Comparison of ENCODE assay signal across 20 mouse cellular contexts in genomic region chr13:51814646-51815045, GRCm38 (mm10). TPM values are rescaled to one million over a fixed set of nuclear protein-coding genes. Genes with fewer than 3 reads are reported as not detected.
DNase-seq lines count a peak whose midpoint lies in the region; ATAC-seq and TF ChIP-seq lines count a peak whose summit lies in the region.
"Had no signal": no experiment of that assay in that cellular context is flagged by ENCODE, and none has a peak within 500 bp of the region (broad histone marks: within the 10 kb centered on the region; RNA-seq: fewer than 3 reads in every experiment).

No protein-coding gene starts in this region.

- H3K36me3 ChIP-seq in forebrain, embryonic 13.5 days (ENCODE audit: poor library complexity, severe bottlenecking), result no peaks in the 10 kb centered on the region
- H3K36me3 ChIP-seq in forebrain, embryonic 16.5 days (ENCODE audit: control insufficient read depth, insufficient read depth), result no peaks in the 10 kb centered on the region
- H3K36me3 ChIP-seq in neural tube, embryonic 13.5 days, result no peaks in the 10 kb centered on the region
- no peaks in the 10 kb centered on the region for H3K36me3 ChIP-seq in neural tube, embryonic 15.5 days
- H3K36me3 ChIP-seq in hindbrain, postnatal 0 days (ENCODE audit: insufficient read depth, low read length), result no peaks in the 10 kb centered on the region
- H3K36me3 ChIP-seq: embryonic facial prominence, embryonic 10.5 days; G1E; heart, embryonic 10.5 days; hindbrain, embryonic 12.5 days; intestine, embryonic 15.5 days had no signal

- H3K4me2 ChIP-seq in forebrain, embryonic 13.5 days, result no peak overlapping the region
- no peak overlapping the region for H3K4me2 ChIP-seq in forebrain, embryonic 16.5 days (ENCODE audit: low read length)
- no peak overlapping the region for H3K4me2 ChIP-seq in neural tube, embryonic 13.5 days
- no peak overlapping the region for H3K4me2 ChIP-seq in neural tube, embryonic 15.5 days
- H3K4me2 ChIP-seq in hindbrain, postnatal 0 days (ENCODE audit: low read depth, low read length), result no peak overlapping the region
- H3K4me2 ChIP-seq: hindbrain, embryonic 12.5 days; intestine, embryonic 15.5 days had no signal

- intact Hi-C loops in left cerebral cortex, postnatal 4 days (cut with DNase I), result no loop called here

- TF ChIP-seq CTCF in hindbrain, postnatal 0 days (IDR thresholded peaks at IDR 0.05; ENCODE audit: low read depth), result no peak

- no peaks in the 10 kb centered on the region for H3K9me3 ChIP-seq in forebrain, embryonic 13.5 days (replicated peaks)
- H3K9me3 ChIP-seq in forebrain, embryonic 16.5 days (ENCODE audit: control insufficient read depth, low read length), result no peaks in the 10 kb centered on the region
- no peaks in the 10 kb centered on the region for H3K9me3 ChIP-seq in neural tube, embryonic 13.5 days
- no peaks in the 10 kb centered on the region for H3K9me3 ChIP-seq in neural tube, embryonic 15.5 days (replicated peaks)
- no peaks in the 10 kb centered on the region for H3K9me3 ChIP-seq in hindbrain, postnatal 0 days (ENCODE audit: low read length)
- H3K9me3 ChIP-seq: embryonic facial prominence, embryonic 10.5 days; G1E; heart, embryonic 10.5 days; hindbrain, embryonic 12.5 days; intestine, embryonic 15.5 days had no signal

- H3K4me3 ChIP-seq in forebrain, embryonic 13.5 days, result no peak overlapping the region
- no peak overlapping the region for H3K4me3 ChIP-seq in forebrain, embryonic 16.5 days (replicated peaks; ENCODE audit: low read length)
- no peak overlapping the region for H3K4me3 ChIP-seq in neural tube, embryonic 13.5 days
- no peak overlapping the region for H3K4me3 ChIP-seq in neural tube, embryonic 15.5 days (replicated peaks)
- no peak overlapping the region for H3K4me3 ChIP-seq in hindbrain, postnatal 0 days (ENCODE audit: low read length)
- H3K4me3 ChIP-seq: embryonic facial prominence, embryonic 10.5 days; heart, embryonic 10.5 days; hindbrain, embryonic 12.5 days; intestine, embryonic 15.5 days had no signal

- H3K9ac ChIP-seq in forebrain, embryonic 13.5 days, result no peak overlapping the region
- H3K9ac ChIP-seq in forebrain, embryonic 16.5 days (replicated peaks; ENCODE audit: low read depth, low read length), result no peak overlapping the region
- H3K9ac ChIP-seq in neural tube, embryonic 13.5 days, result no peak overlapping the region
- no peak overlapping the region for H3K9ac ChIP-seq in neural tube, embryonic 15.5 days (replicated peaks)
- H3K9ac ChIP-seq in hindbrain, postnatal 0 days (replicated peaks; ENCODE audit: low read length), result no peak overlapping the region
- H3K9ac ChIP-seq: hindbrain, embryonic 12.5 days; intestine, embryonic 15.5 days had no signal

- no peaks in the 10 kb centered on the region for H3K27me3 ChIP-seq in forebrain, embryonic 13.5 days
- no peaks in the 10 kb centered on the region for H3K27me3 ChIP-seq in forebrain, embryonic 16.5 days (replicated peaks; ENCODE audit: control insufficient read depth, insufficient read depth, low read length)
- H3K27me3 ChIP-seq in neural tube, embryonic 13.5 days, result no peaks in the 10 kb centered on the region
- no peaks in the 10 kb centered on the region for H3K27me3 ChIP-seq in neural tube, embryonic 15.5 days (replicated peaks)
- H3K27me3 ChIP-seq in hindbrain, postnatal 0 days (ENCODE audit: insufficient read depth, low read length), result no peaks in the 10 kb centered on the region
- H3K27me3 ChIP-seq: hindbrain, embryonic 12.5 days; intestine, embryonic 15.5 days had no signal

- H3K4me1 ChIP-seq in forebrain, embryonic 13.5 days, result peaks cover 31% of the 10 kb centered on the region
- peaks cover 19% of the 10 kb centered on the region for H3K4me1 ChIP-seq in forebrain, embryonic 16.5 days (replicated peaks; ENCODE audit: control insufficient read depth, insufficient read depth, low read length)
- H3K4me1 ChIP-seq in neural tube, embryonic 13.5 days (replicated peaks), result peaks cover 33% of the 10 kb centered on the region
- peaks cover 20% of the 10 kb centered on the region for H3K4me1 ChIP-seq in neural tube, embryonic 15.5 days
- H3K4me1 ChIP-seq in hindbrain, postnatal 0 days (ENCODE audit: insufficient read depth, low read length), result peaks cover 8% of the 10 kb centered on the region

- no peak for ATAC-seq in forebrain, embryonic 13.5 days
- no peak for ATAC-seq in forebrain, embryonic 16.5 days
- ATAC-seq in neural tube, embryonic 13.5 days (ENCODE audit: low read depth), result no peak
- no peak for ATAC-seq in neural tube, embryonic 15.5 days (ENCODE audit: low FRiP score)
- no peak for ATAC-seq in hindbrain, postnatal 0 days

- H3K27ac ChIP-seq in forebrain, embryonic 13.5 days, result 0 out of 2 replicates have a peak overlapping the region, but pooled peaks have one; percentile 22
- H3K27ac ChIP-seq in forebrain, embryonic 16.5 days (ENCODE audit: low read length), result no peak overlapping the region
- H3K27ac ChIP-seq in neural tube, embryonic 13.5 days (replicated peaks), result 0 out of 2 replicates have a peak overlapping the region, but pooled peaks have one; percentile 18
- no peak overlapping the region for H3K27ac ChIP-seq in neural tube, embryonic 15.5 days (replicated peaks)
- no peak overlapping the region for H3K27ac ChIP-seq in hindbrain, postnatal 0 days
- H3K27ac ChIP-seq: embryonic facial prominence, embryonic 10.5 days; heart, embryonic 10.5 days; hindbrain, embryonic 12.5 days; intestine, embryonic 15.5 days had no signal

- DNase-seq in MN1 (ENCODE audit: low spot score), result peak; percentile 50
- DNase-seq in naive thymus-derived CD4-positive, alpha-beta T cell, adult 2 months (ENCODE audit: low read depth), result peak; percentile 64
- DNase-seq in left cerebral cortex, postnatal 4 days, result no peak
- no peak for DNase-seq in hindbrain, postnatal 0 days (ENCODE audit: low spot score)
- DNase-seq: adrenal gland, postnatal 14 days; cerebellum, adult 18-20 months; gastrocnemius, postnatal 10 days; heart, adult 18-20 months; heart, postnatal 10 days; heart, postnatal 4 days; kidney, adult 18-20 months had no signal

- WGBS in forebrain, embryonic 13.5 days, result 94% methylated on average over 6 of the region's 6 CpGs
- 91% methylated on average over 6 of the region's 6 CpGs for WGBS in forebrain, embryonic 16.5 days
- WGBS in neural tube, embryonic 13.5 days, result 88% methylated on average over 6 of the region's 6 CpGs
- WGBS in neural tube, embryonic 15.5 days, result 92% methylated on average over 6 of the region's 6 CpGs
- WGBS in hindbrain, postnatal 0 days, result 90% methylated on average over 6 of the region's 6 CpGs

RNA-seq across cellular contexts. Expression of gene Sema4d, which starts 21.1 kb away (rescaled TPM):
- polyA plus RNA-seq in forebrain, embryonic 13.5 days (2015; fragmentation: Nextera tagmentation; extraction: Ambion mirVana), result 10.8 TPM in 2 replicates
- polyA plus RNA-seq in forebrain, embryonic 16.5 days (2015; fragmentation: Nextera tagmentation; extraction: Ambion mirVana), result 20.8 and 24.6 TPM in 2 replicates
- polyA plus RNA-seq in neural tube, embryonic 13.5 days (2015; fragmentation: Nextera tagmentation; extraction: Ambion mirVana), result 14.3 TPM in 2 replicates
- polyA plus RNA-seq in neural tube, embryonic 15.5 days (2015; fragmentation: Nextera tagmentation; extraction: Ambion mirVana), result 15.2 and 17.9 TPM in 2 replicates
- total RNA-seq in left cerebral cortex, postnatal 4 days (2021), result 10 to 100 TPM; 53.9 to 62.5 TPM
- 19.7 and 33.1 TPM in 2 replicates for total RNA-seq in hindbrain, postnatal 0 days (2014; rRNA removed)
- 13.7 and 15.0 TPM in 2 replicates for polyA plus RNA-seq in hindbrain, postnatal 0 days (2015; fragmentation: Nextera tagmentation; extraction: Ambion mirVana)

RNA-seq across cellular contexts. Expression of gene Gadd45g, which starts 31.8 kb away (rescaled TPM):
- polyA plus RNA-seq in forebrain, embryonic 13.5 days (2015; fragmentation: Nextera tagmentation; extraction: Ambion mirVana), result 235 and 252 TPM in 2 replicates
- 119 and 122 TPM in 2 replicates for polyA plus RNA-seq in forebrain, embryonic 16.5 days (2015; fragmentation: Nextera tagmentation; extraction: Ambion mirVana)
- polyA plus RNA-seq in neural tube, embryonic 13.5 days (2015; fragmentation: Nextera tagmentation; extraction: Ambion mirVana), result 96.7 and 118 TPM in 2 replicates
- polyA plus RNA-seq in neural tube, embryonic 15.5 days (2015; fragmentation: Nextera tagmentation; extraction: Ambion mirVana), result 32.1 and 35.4 TPM in 2 replicates
- total RNA-seq in left cerebral cortex, postnatal 4 days (2021), result 10 to 100 TPM in 1 of 2 experiments, 1 to 10 TPM in 1; 8.6 to 11.0 TPM
- total RNA-seq in hindbrain, postnatal 0 days (2014; rRNA removed), result 18.3 and 19.0 TPM in 2 replicates
- polyA plus RNA-seq in hindbrain, postnatal 0 days (2015; fragmentation: Nextera tagmentation; extraction: Ambion mirVana), result 38.6 and 43.3 TPM in 2 replicates

Comparison
In these comparisons a context has a peak if more than half of its experiments do, and no peak if none do; other contexts are left out.
1. H3K27ac ChIP-seq: peak in forebrain, embryonic 13.5 days (single experiment) and neural tube, embryonic 13.5 days (single experiment); none in forebrain, embryonic 16.5 days (single experiment), neural tube, embryonic 15.5 days (single experiment) and hindbrain, postnatal 0 days (single experiment).
2. DNase-seq: peak in MN1 (single experiment) and naive thymus-derived CD4-positive, alpha-beta T cell, adult 2 months (single experiment); none in left cerebral cortex, postnatal 4 days (single experiment) and hindbrain, postnatal 0 days (single experiment).